Mouse (Mus musculus) cerebellum, adult 2 months (tissue): ENCODE results near the gene Foxp1.

Source experiments
- CTCF ChIP-seq: fragments of 200-500 bp; IDR thresholded peaks from 2 replicates; pipeline ENCODE4 v1.5.1; 2011; ENCODE audit warnings: low read depth, mild to moderate bottlenecking, control low read depth, low read length, moderate library complexity, borderline replicate concordance; ENCODE audit not compliant: insufficient read depth
- POLR2A ChIP-seq: fragments of 200-500 bp; IDR thresholded peaks from 2 replicates; pipeline ENCODE4 v1.6.1; 2011; ENCODE audit warnings: low read length, control low read depth, borderline replicate concordance; ENCODE audit not compliant: insufficient read depth

DNA sequence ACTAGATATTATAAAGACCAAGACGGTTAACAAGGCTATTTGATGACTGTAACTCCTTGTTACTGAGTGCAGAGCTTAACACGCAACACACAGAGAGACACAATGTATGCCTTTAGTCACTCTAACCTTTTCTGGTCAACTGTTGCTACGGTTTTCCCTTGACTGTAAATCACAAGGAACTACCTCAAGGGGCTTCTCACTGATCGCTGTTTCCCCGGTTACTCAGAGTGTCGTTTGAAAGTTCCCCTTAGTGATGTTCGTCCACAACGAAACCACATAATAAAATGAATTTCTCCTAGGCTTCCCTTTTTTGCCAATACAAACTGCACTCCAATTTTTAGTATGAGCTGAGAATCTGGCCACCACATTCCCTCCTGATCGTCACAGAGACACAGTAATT lies 497.9 kb downstream of the Foxp1 start:
- no peak for TF ChIP-seq POLR2A
- no peak for TF ChIP-seq CTCF
